Mouse (Mus musculus): ENCODE data around the gene Kcnmb1. TPM values are rescaled to one million over a fixed set of nuclear protein-coding genes. Genes with fewer than 3 reads are reported as not detected.
A peak's percentile ranks its signal among the peaks of the same experiment; 100 is the strongest.

Gene Kcnmb1
- total RNA-seq (2021) = under 1 TPM in 1 of 2 experiments, not detected in 1; 0.51 TPM
- long read RNA-seq, experiment 1, full-length matches to known transcripts = 1 of 1 reads
- long read RNA-seq, experiment 1, partial matches to known transcripts = 0 of 1 reads
- long read RNA-seq, experiment 1, other reads (novel, unspliced or antisense) = 0 of 1 reads
- long read RNA-seq, experiment 2 = 0 reads

DNA sequence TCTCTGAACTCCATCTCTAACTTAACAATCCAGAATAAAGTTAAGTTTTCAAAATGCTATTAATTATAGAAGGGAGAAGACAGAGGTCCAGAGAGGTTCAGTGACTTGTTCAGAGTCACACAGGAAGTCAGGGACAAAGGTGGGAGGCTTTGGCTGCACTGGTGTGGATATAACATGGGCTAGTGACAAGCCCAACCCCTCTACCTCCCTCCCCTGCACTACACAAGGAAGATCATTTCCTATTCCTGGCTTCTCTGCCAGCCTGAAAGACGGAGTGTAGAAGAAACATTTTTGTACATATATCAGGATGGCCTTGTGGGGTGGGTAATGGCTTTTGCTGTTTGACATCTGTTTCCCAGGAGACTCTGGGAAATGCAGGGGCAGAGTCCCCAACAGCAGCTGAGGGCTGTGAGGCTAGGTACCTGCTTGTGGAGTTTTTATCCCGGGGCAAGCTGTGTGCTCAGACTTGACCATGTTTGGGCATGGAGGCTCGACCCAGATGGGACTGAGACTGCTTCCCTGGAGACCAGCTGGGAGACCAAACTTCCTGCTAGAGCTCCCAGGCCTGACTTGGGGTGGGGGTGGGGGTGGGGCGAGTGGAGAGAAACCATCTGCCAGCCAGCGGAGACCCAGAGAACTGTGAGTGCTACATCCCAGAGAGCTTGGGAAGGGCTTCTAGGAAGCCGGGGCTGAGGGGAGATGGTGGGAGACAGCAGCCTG is at the start of gene Kcnmb1:
Kcnmb1 (plus strand) TSS at position 326 of the 720 bp plus-strand sequence.
- DNase-seq = no peak

DNA sequence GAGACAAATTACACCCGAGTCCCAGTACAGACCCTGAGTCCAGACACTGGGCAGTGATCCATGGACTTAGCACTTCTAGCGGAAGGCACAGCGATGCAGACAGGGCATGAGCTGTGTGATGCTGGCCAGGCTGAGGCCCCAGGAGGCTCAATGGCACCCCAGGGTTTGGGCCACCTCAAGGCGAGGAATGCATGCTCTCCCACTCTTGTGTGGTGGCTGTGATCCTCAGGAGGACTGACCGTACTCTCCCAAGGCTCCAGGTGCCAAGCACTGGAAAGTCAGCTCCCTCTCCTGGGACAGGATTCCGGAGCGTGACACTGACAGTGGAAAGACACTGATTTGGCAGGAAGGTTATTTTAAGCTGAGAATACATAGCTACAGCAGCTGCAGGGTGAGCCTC is 49.8 kb upstream of the Kcnmb1 start:
- DNase-seq = no peak

DNA sequence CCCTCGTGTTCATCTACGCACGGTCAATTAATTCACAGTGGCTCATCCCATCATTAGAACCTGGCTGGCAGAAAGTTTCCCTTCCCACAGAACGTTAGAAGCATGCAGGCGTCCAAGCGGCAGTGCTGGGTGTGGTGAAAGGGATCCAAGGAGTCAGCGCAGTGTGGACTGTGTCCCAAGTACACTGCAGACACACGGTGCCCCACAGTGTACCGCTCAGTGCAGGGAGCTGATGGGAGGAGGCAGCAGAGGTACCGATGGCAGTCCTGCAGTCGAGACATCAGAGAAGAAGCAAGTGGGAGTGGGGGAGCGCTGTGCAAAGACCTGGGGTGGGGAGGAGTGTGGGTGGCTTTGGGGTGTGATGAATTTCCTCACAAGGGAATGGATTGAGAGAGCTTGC is 48.6 kb upstream of the Kcnmb1 start:
- no peak for DNase-seq

DNA sequence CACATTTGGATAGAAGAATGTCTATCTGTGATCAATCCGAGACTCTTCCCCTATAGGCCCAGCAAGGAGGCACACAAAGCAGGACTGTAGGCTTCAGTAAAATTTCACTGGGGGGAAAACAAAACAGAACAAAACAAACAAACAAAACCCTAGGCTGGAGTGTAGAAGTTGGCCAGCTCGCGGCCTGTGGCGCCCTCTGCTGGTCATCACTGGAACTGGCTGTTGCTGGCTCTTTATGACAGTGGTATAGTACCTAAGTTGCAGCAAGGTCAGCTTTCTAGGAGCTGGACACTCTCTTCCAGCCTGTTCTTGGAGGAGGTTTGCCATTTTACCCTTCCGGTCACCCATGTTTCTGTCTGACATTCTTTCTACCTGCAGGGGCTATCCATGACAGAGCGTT is 45.2 kb upstream of the Kcnmb1 start:
- DNase-seq = no peak

DNA sequence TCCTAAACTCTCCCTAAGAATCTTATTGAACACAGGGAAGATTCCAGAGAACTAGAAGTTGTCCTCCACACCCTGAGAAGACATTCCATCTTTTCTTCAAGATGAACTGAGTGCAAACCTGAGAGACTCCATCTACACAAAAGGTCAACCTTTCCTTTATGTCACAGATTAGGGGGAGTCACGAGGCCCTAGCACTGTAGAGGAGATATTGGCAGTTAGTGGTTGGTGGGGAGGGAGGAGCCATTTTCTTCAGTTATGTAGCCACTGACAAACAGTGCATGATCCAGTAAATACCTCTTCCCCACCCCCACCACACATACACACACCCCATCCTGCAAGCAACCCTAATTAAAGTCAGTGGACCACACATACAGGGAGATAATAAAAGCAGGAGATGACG is 44.4 kb upstream of the Kcnmb1 start:
- no peak for DNase-seq

DNA sequence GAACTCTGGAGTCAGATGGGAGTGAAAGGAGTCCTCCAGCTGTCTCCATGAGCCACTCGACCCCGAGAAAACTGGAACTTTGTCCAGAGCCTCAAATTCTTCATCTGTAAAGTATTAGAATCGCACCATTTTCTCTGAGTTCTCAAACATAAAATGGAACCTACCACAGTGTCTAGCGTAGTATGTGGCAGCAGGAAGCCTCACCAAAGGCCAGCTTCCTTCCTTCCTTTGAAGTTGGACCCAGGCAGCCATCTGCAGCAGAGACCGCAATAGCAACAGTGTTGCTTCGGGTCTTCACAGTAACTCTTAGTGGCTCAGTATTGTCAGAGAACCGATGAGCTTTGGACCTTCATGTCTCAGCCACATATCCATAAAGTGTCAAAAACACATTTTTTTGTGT is 43.0 kb upstream of the Kcnmb1 start:
- no peak for DNase-seq

DNA sequence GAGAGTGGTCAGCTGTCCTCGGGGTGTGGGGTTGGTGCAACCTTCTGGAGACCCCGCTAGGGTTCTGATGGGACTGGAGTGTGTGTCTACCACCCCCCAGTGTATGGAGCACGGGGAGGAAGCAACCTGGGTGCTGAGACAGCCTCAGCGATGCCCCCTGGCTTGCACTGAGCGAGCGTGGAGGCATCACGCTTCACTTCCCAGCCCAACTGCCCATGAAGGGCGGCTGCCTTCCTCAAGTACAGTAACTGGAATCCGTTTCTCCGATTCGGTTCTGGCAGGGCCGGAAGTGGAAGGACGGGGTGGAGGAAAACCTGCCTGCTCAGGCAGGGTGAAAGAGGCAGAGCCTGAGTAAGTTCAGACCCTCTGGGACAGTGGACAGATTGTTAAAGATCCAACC is 41.4 kb upstream of the Kcnmb1 start:
- DNase-seq = no peak

DNA sequence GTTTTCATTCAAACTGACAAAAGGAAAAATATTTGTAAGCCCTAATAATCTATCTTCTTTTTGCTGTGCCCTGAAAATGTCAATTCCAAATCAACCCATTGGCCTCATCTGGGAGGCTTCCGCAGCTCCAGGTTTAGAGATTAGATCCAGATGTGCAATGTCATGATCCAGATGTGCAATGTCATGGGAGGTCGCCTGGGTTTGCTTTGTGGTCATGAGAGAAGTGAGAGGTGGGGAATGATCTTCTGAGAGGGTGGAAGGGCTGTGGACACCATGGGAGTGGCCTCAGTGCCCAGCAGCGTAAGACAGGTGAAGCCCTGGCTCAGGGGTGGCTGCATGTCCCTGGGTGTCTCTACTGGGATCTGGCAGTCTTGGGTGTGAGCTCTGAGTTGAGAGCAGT is 39.8 kb upstream of the Kcnmb1 start:
- no peak for DNase-seq

DNA sequence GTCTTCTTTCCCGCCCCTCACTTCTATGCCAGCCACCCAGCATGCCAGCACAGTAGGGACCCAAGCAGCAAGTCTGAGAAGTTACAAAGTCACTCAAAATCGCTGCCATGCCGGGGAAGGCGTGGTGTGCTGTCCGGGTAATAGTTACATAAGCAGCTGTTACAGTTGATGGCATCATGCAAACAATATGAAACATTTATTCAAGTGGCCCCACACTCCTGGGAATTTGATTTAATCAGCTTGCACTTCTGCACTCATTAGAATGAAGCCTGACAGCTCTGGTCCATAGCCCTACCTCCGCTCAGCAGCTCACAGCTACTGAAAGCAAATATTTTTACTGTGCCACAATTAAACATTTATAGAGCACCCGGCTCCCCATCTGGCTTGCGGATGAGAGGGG is 37.0 kb upstream of the Kcnmb1 start:
- no peak for DNase-seq

DNA sequence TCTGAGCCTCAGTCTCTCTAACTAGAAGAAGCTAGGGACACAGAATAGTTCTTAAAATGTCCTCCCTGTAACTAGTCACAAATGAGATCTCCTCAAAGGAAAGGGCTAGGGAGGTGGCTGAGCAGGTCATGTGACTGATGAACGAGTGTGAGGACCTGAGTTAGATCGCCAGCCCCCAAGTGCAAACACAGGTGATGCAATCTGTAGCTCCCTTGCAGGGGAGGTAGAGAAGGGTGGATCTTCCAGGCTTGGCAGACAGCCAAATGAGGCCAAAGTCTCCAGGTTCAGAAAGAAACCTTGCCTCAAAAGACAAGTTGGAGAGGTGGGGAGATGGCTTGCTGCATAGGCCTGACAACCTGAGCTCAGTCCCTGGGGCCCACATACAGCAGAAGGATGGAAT is 36.3 kb upstream of the Kcnmb1 start:
- DNase-seq = no peak

DNA sequence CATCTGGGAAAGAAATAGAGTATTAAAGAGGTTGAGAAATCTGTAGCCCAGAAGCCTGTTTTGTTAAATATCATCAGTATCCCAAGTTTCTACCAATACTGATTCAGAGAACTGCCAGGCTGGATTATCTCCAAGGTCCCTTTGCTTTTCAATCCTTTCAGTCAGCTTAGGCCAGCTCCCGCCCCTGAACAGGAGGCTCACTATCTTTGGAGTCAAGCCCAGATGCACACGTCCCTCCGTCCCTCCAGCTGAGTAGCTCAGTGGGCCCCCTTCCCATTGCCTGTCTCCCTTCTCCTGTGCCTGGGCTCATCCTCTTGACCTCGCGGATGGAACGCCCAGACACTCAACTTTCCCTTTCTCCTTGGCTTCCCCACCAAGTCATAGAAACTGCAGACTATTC is 35.5 kb upstream of the Kcnmb1 start:
- no peak for DNase-seq

DNA sequence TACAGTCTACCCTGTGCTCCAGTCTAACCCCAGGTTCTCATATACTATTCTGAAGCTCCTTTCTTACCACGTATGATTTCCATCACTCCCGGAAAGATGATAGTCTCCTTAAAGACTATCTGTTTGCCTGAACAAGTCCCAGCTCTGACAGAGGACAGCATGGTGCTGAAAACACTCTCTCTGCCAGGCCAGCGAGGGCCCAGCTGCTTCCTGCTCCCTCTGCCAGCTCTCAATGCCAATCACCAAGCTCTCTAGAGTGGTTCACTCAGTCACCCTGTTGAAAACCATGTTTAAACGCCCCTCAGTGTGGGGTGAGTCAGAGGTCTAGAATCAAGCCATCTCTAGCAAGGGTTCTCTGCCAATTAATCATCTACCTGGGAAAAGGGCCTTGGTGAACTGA is 35.0 kb upstream of the Kcnmb1 start:
- DNase-seq = no peak

DNA sequence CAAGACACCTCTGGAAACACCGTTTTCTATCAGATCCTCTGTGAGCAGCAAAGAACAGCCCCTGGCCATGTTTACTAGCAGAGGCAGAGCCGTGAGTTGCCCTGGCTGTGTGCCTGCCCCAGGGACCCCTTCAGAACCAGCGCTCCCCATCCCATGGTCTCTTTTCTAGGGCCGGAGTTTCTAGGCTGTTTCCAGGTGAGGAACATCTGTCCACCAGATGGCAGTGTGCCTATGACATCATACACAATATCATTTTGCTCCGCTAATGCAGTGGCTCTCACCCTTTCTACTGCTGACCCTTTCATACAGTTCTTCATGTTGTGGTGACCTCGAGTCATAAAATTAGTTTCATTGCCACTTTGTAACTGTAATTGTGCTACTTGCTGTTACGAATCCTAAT is 34.2 kb upstream of the Kcnmb1 start:
- no peak for DNase-seq

DNA sequence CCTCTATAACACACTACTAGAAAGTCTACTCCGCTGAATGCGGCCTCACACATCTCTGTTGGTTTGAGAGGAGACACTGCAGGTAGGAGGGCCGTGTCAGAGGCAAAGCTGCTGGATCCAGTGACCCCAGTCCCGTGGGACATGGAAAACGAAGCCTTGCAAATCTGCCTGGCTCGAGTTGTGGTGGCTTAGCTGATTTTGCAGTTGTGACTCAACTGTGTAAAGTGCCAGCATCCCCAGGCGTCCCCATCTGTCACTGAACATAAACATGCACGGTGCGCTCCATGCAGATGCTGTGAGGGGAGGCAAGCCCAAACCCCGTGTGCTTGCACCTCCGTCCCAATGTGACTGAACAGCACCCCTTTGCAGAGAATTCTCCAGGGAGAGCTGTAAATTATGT is 33.4 kb upstream of the Kcnmb1 start:
- no peak for DNase-seq

DNA sequence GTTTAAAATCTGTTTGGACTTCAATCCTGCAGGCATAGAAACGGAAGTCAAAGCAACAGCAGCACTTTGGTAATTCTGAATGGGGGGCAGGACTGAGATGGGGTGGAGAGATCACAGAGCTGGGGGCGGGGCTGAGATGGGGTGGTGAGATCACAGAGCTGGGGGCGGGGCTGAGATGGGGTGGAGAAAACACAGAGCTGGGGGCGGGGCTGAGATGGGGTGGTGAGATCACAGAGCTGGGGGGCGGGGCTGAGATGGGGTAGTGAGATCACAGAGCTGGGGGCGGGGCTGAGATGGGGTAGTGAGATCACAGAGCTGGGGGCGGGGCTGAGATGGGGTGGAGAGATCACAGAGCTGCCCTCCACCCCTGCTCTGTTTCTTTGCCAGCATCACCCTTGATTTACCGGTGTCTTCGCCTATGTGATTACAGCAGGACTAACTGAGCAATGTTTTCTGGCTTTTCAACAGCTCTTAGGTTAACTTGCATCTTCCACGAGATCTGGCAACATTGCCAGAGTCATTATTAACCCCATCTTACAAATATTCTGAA is 30.9 kb upstream of the Kcnmb1 start:
- peak; percentile 21 for DNase-seq

DNA sequence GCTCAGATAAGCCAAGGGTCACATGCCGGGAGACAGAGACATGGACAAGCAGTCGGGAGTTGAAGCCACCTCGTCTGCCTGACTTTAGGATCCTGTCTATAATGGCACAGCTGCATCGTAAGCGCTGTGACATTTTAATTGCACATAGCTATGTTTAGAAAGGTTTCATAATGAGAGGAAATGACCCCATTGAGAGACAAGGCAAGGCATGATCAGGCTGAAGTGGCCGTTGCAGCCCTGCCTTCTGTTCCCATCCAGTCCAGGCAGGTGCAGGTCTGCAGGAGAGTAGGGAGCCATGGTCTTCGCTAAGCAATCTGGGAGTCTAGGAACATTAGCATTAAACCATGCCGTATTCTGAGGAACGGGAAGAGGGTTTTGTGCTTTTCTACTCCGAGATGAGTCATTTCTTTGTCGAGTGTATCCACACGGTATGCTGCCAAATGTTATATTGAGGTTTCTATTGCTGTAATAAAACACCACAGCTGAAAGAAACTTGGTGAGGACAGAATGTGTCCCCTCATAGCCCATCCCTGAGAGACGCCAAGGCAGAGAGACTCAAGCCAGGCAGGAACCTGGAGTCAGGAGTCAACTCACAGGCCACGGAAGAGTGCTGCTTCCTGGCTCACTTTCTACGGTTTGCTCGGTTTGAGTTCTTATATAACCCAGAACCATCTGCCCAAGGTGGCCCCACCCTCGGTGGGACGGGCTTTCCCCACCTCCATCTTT is 30.3 kb upstream of the Kcnmb1 start:
- no peak for DNase-seq

DNA sequence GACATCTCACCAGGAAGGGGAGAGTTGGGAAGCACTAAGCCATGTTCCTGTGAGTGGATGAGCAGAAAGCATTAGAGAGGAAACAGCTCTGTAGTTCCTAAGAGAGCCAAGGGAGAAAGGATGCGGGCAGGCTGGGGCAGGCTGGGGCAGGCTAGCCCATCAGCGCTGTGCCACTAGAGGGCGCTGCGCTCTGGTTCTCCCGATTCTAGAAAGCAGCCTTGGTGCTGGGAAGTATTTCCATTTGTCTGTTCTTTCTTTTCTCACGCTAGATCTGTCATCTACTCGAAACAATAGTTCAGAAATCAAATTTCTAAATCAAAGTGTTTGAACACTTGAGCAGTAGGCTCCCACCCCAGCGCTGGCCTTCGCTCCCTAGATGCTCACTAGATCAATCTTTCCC is 28.5 kb upstream of the Kcnmb1 start:
- DNase-seq = no peak

DNA sequence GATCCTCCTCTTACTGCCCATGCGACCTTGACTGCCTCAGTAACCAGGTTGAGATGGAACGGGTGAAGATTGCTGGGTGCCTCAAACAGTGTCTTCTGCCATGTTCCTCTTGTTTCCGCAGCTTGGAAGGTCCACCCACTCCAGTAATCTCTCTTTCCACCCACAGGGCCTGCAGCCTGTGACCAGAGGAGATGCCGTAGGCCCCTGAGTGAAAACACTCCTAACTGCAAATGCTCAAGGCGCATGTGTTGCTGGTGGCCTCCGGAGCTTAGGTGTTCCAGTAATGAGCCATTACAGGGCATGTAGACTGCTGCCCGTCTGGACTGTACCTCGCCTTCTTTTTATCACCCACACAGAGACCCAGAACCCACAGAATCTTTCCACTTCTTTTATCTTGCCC is 25.2 kb upstream of the Kcnmb1 start:
- DNase-seq = no peak

DNA sequence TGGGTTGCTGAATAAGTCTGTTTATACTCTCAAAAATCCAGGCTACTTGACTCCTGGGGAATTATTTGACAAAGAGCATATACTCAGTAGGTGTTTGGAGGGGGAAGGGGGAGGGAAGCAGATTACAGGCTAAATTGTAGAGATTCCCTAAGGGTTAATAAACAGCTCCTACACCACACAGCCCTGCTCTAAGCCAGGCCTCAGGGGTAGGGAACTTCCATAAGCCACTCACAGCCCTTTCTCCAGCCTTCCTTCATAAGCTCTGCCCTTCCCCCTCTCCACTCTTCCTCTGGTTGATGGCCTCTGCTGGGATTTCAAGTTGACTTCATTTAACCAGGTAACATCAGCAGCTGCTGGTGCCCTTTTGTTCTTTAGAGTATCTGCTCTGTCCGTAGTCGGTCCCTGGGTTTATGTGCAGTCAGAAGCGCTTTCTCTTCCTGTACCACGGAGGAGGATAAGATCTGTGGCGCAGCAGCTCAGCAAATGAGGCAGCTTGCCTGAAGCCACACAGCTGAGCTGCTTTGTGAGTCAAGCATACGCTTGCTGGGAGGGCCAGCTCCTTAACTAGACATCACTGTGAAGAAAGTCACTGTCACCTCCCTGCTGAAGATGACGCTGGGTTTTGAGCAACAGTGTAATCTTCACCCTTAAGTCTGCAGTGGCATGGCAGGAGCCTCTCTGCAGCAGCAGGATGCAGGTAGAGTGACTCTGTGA is 24.1 kb upstream of the Kcnmb1 start:
- DNase-seq = peak; percentile 16

DNA sequence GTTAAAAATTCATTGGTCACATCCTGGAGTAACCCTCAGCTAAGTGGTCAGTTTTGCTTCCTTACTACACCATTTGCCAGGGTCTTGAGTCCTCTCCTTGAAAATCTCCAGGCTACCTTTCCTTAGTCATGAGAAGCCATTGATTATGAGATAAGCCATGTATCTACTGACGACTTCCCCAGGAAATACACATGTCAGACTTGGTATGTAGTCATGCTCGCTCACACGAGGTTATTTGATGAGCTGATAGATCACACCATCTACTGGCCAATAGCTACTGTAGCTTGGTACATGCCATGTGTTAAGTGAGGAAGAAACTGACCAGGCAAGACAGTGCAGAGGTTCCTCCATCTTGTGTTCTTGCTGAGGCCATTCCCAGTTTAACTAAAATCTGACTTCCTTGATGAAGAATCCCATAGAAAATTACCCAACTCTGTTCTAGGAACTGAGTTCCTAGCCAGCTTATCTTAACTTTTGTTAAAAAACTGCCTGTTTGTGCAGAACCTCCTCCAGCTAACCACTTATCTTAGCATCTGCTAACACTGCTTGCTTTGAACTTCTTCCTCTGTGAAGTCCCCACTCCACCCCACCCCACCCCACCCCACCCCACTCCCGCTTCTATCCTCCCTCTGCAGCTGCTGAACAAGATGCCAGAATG is 23.2 kb upstream of the Kcnmb1 start:
- no peak for DNase-seq

DNA sequence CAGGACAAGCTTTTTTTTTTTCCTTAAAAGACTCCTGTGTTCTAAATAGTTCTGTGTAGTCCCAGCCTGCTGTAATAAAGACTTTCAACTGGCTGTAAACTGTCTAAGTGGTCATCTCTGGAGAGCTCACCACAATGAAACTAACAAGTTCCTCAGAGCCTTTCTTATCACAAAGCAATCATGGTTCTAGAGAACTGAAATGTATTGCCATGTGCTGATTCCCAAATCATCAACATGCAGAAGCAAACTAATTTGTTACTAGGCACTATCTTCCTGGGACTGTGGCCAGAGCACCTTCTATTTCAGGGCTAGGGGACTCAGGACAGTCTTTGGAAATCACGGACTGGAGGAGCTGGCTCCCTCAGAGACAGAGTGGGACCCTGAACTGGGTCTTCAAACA is 19.2 kb upstream of the Kcnmb1 start:
- no peak for DNase-seq

DNA sequence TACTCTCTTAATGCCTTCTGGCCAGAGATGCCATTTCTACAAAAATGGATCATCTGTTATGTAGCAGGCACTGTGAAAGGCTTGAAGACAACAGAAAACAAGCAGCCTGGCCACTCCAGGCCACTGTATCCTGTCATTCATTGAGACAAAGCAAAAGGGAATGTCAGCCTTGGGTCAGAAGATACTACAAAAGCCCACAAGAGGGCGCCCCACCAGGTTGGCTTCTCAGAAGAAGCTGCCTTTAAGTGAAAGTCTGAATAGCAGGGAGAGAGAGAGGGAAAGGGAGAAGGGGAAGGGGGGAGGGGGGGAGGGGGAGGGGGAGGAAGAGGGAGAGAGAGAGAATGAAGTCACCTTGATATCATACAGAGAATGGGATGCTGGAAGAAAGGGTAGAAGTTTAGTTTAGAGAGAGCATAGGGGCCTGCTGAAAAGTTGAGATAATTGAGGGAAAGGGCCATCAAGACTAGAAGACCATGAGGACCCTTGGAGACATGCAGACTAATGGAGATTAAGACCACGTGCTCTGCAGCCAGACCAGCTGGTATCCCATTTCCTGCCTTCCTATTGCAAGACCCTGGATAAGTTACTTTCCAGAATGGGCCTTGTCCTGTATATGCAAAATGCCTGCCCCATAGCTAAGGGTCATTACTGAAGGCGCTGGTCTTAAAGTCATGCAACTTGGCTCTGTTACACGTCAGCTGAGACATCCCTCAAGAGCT is 18.6 kb upstream of the Kcnmb1 start:
- DNase-seq = no peak

Data from gastrocnemius, postnatal 25 days (tissue).